Comparison of ENCODE assay signal across 21 mouse cellular contexts in genomic region chr11:63084536-63084935, GRCm38 (mm10). TPM values are rescaled to one million over a fixed set of nuclear protein-coding genes. Genes with fewer than 3 reads are reported as not detected.
DNase-seq lines count a peak whose midpoint lies in the region; TF ChIP-seq lines count a peak whose summit lies in the region.
"Had no signal": no experiment of that assay in that cellular context is flagged by ENCODE, and none has a peak within 500 bp of the region (broad histone marks: within the 10 kb centered on the region; RNA-seq: fewer than 3 reads in every experiment).

No protein-coding gene starts in this region.

- no peak overlapping the region for H3K4me3 ChIP-seq in gastrocnemius, adult 2 months
- H3K4me3 ChIP-seq in liver, adult 2 months (ENCODE audit: insufficient read depth, low read depth, low read length): no peak overlapping the region
- no peak overlapping the region for H3K4me3 ChIP-seq in CH12.LX (replicated peaks in 1 of 3; ENCODE audit: low read depth in 2 of 3, low read length in 2 of 3, poor library complexity in 1 of 3)
- H3K4me3 ChIP-seq: embryonic facial prominence, embryonic 12.5 days; hindbrain, embryonic 15.5 days; lung, embryonic 15.5 days; neural tube, embryonic 13.5 days had no signal

- DNase-seq in gastrocnemius, adult 2 months: no peak
- DNase-seq in gastrocnemius, postnatal 14 days: no peak
- no peak for DNase-seq in liver, adult 2 months (ENCODE audit: extremely low read depth, low read depth, low spot score)
- DNase-seq in liver (no peak), CH12.LX (ENCODE audit: extremely low read depth) (peak; percentile 5)
- peak; percentile 3 for DNase-seq in induced T-regulatory cell, adult 2 months (ENCODE audit: low read depth)
- no peak for DNase-seq in left cerebral cortex, postnatal 4 days
- DNase-seq in right cerebral cortex, adult 2 months (ENCODE audit: low spot score in 2 of 2): no peak
- DNase-seq: cerebellum, postnatal 36 days; forebrain, postnatal 0 days; gastrocnemius, postnatal 10 days; heart, postnatal 14 days; thymus, postnatal 14 days had no signal

- TF ChIP-seq CTCF in gastrocnemius, adult 2 months (IDR thresholded peaks at IDR 0.05): peak; percentile 46
- peak; percentile 6; the same call in 1 of the 2 replicates for TF ChIP-seq CTCF in liver, adult 2 months (IDR thresholded peaks at IDR 0.05; ENCODE audit: low read depth, low read length)
- TF ChIP-seq CTCF in CH12.LX (conservative IDR thresholded peaks at IDR 0.05 in 1 of 2, IDR thresholded peaks at IDR 0.05 in 1 of 2; ENCODE audit: low read depth in 2 of 2, low read length in 2 of 2): peak in 1 of 2 experiments; percentile 38; a peak in 2 of 4 replicates

- TF ChIP-seq POLR2A in liver, adult 2 months (IDR thresholded peaks at IDR 0.05; ENCODE audit: extremely low read depth, insufficient read depth, low read length): no peak
- no peak for TF ChIP-seq POLR2A in CH12.LX (IDR thresholded peaks at IDR 0.05; ENCODE audit: low read depth, low read length)

- TF ChIP-seq EP300 in CH12.LX (IDR thresholded peaks at IDR 0.05; ENCODE audit: low read length): no peak

- no peak overlapping the region for H3K27ac ChIP-seq in gastrocnemius, adult 2 months
- H3K27ac ChIP-seq in liver, adult 2 months (replicated peaks; ENCODE audit: insufficient read depth, low read depth, low read length): no peak overlapping the region
- H3K27ac ChIP-seq in CH12.LX (ENCODE audit: insufficient read depth, low read depth): no peak overlapping the region
- H3K27ac ChIP-seq: embryonic facial prominence, embryonic 12.5 days; hindbrain, embryonic 15.5 days; lung, embryonic 15.5 days; neural tube, embryonic 13.5 days had no signal

- no peaks in the 10 kb centered on the region for H3K4me1 ChIP-seq in liver, adult 2 months (ENCODE audit: control insufficient read depth, insufficient read depth, low read length)
- H3K4me1 ChIP-seq in CH12.LX (ENCODE audit: control insufficient read depth in 1 of 2, insufficient read depth in 2 of 2): no peaks in the 10 kb centered on the region
- H3K4me1 ChIP-seq: hindbrain, embryonic 15.5 days; lung, embryonic 15.5 days; neural tube, embryonic 13.5 days had no signal

- no peak for TF ChIP-seq RAD21 in CH12.LX (IDR thresholded peaks at IDR 0.05; ENCODE audit: low read depth, low read length)

- no peaks in the 10 kb centered on the region for H3K79me2 ChIP-seq in liver, adult 2 months (ENCODE audit: control insufficient read depth, insufficient read depth, low read length)
- H3K79me2 ChIP-seq in CH12.LX (replicated peaks; ENCODE audit: control insufficient read depth, extremely low read depth, insufficient read depth, poor library complexity, severe bottlenecking): no peaks in the 10 kb centered on the region

- H3K27me3 ChIP-seq in liver, adult 2 months (ENCODE audit: control insufficient read depth, insufficient read depth, low read length): peaks cover 19% of the 10 kb centered on the region; the same call in 1 of the 2 replicates
- no peaks in the 10 kb centered on the region for H3K27me3 ChIP-seq in CH12.LX (replicated peaks)
- H3K27me3 ChIP-seq: embryonic facial prominence, embryonic 12.5 days; hindbrain, embryonic 15.5 days; lung, embryonic 15.5 days; neural tube, embryonic 13.5 days had no signal

- H3K9ac ChIP-seq in liver, adult 2 months (ENCODE audit: low read depth, low read length): no peak overlapping the region
- no peak overlapping the region for H3K9ac ChIP-seq in CH12.LX (ENCODE audit: insufficient read depth, low read depth)
- H3K9ac ChIP-seq: embryonic facial prominence, embryonic 12.5 days; forebrain, postnatal 0 days; hindbrain, embryonic 15.5 days; lung, embryonic 15.5 days; neural tube, embryonic 13.5 days had no signal

- no peaks in the 10 kb centered on the region for H3K36me3 ChIP-seq in liver, adult 2 months (ENCODE audit: control insufficient read depth, insufficient read depth, low read length)
- H3K36me3 ChIP-seq in CH12.LX (replicated peaks in 1 of 2; ENCODE audit: control insufficient read depth in 1 of 2, insufficient read depth in 1 of 2, low read length in 1 of 2): no peaks in the 10 kb centered on the region
- H3K36me3 ChIP-seq: embryonic facial prominence, embryonic 12.5 days; hindbrain, embryonic 15.5 days; lung, embryonic 15.5 days; neural tube, embryonic 13.5 days had no signal

- no peak overlapping the region for H3K4me2 ChIP-seq in CH12.LX (ENCODE audit: insufficient read depth, low read depth, poor library complexity, severe bottlenecking)
- H3K4me2 ChIP-seq: embryonic facial prominence, embryonic 12.5 days; hindbrain, embryonic 15.5 days; lung, embryonic 15.5 days; neural tube, embryonic 13.5 days had no signal

- in situ Hi-C loops in CH12.LX (cut with MboI; ENCODE audit: low pct_ligation_motif_present, low pct_unique_long_range_greater_than_20kb, low sequenced_read_pairs): no loop called here

- 83% methylated on average over 3 of the region's 3 CpGs for WGBS in liver, adult 2 months

- peaks cover 5% of the 10 kb centered on the region for H3K9me3 ChIP-seq in CH12.LX (replicated peaks; ENCODE audit: low read length)
- H3K9me3 ChIP-seq: embryonic facial prominence, embryonic 12.5 days; hindbrain, embryonic 15.5 days; neural tube, embryonic 13.5 days had no signal

- intact Hi-C loops in gastrocnemius, adult 2 months (cut with DNase I): no loop called here
- intact Hi-C loops in gastrocnemius, postnatal 14 days (cut with DNase I; ENCODE audit: low total_unique reads): no loop called here
- intact Hi-C loops in left cerebral cortex, postnatal 4 days (cut with DNase I): no loop called here

- dilution Hi-C loops in CH12.LX (cut with MboI; ENCODE audit: extremely low pct_ligation_motif_present, extremely low pct_unique_long_range_greater_than_20kb, low sequenced_read_pairs): no loop called here

TF ChIP-seq in CH12.LX, 34 proteins besides CTCF, POLR2A, EP300 and RAD21:
- TF ChIP-seq CHD1 (IDR thresholded peaks at IDR 0.05; ENCODE audit: low read depth, low read length) (no peak), UBTF (IDR thresholded peaks at IDR 0.05; ENCODE audit: low read depth, low read length) (no peak), GABPA (IDR thresholded peaks at IDR 0.05; ENCODE audit: insufficient replicate concordance, low read depth, low read length) (no peak)

RNA-seq across cellular contexts. Expression of gene Tekt3, which starts 23.1 kb away (rescaled TPM):
- total RNA-seq in gastrocnemius, adult 2 months (2021): not detected
- total RNA-seq in gastrocnemius, postnatal 14 days (2021): not detected
- not detected in 2 replicates for total RNA-seq in liver, adult 2 months (2014; rRNA removed)
- polyA plus RNA-seq in liver, adult 2 months (2012; rRNA removed): not detected in 2 replicates
- total RNA-seq in CH12.LX (2012; rRNA removed): not detected in 2 replicates
- not detected in 2 replicates for total RNA-seq in CH12.LX (2014; rRNA removed)
- not detected in 2 replicates for polyA plus RNA-seq in CH12.LX (2012; ENCODE audit: insufficient read length, low read depth)
- total RNA-seq in left cerebral cortex, postnatal 4 days (2021): under 1 TPM in 1 of 2 experiments, not detected in 1; 0.20 TPM
- total RNA-seq: gastrocnemius, postnatal 10 days; heart, postnatal 14 days; left cerebral cortex, postnatal 10 days; megakaryocyte-erythroid progenitor cell, adult 5-6 weeks; monocyte, adult 5-6 weeks had no signal
- polyA plus RNA-seq: hindbrain, embryonic 15.5 days; kidney, embryonic 14.5 days; neural tube, embryonic 13.5 days had no signal

RNA-seq across cellular contexts. Expression of gene Pmp22, which starts 44.2 kb away (rescaled TPM):
- 10 to 100 TPM; 28.8 to 43.1 TPM for total RNA-seq in gastrocnemius, adult 2 months (2021)
- total RNA-seq in gastrocnemius, postnatal 14 days (2021): 100 to 1,000 TPM in 1 of 2 experiments, 10 to 100 TPM in 1; 92.1 to 338 TPM
- total RNA-seq in liver, adult 2 months (2014; rRNA removed): 1.8 TPM in 2 replicates
- 2.0 and 3.3 TPM in 2 replicates for polyA plus RNA-seq in liver, adult 2 months (2012; rRNA removed)
- total RNA-seq in CH12.LX (2012; rRNA removed): not detected in 2 replicates
- total RNA-seq in CH12.LX (2014; rRNA removed): not detected in 2 replicates
- polyA plus RNA-seq in CH12.LX (2012; ENCODE audit: insufficient read length, low read depth): 0.22 TPM in 1 of 2 replicates, not detected in the other
- total RNA-seq in left cerebral cortex, postnatal 4 days (2021): 10 to 100 TPM; 16.9 to 17.2 TPM
- total RNA-seq: megakaryocyte-erythroid progenitor cell, adult 5-6 weeks; monocyte, adult 5-6 weeks had no signal

Comparison
In these comparisons a context has a peak if more than half of its experiments do, and no peak if none do; other contexts are left out.
1. DNase-seq: peak in CH12.LX (single experiment) and induced T-regulatory cell, adult 2 months (single experiment); none in gastrocnemius, adult 2 months (single experiment), gastrocnemius, postnatal 14 days (single experiment), liver, adult 2 months (single experiment), liver (single experiment), left cerebral cortex, postnatal 4 days (single experiment) and right cerebral cortex, adult 2 months (0 of 2).